In genomic region chr4:22480858-22481205, GRCm38 (mm10) we compare ENCODE assay signal across 18 mouse cellular contexts. TPM values are rescaled to one million over a fixed set of nuclear protein-coding genes. Genes with fewer than 3 reads are reported as not detected.
A peak's percentile ranks its signal among the peaks of the same experiment; 100 is the strongest.
DNase-seq lines count a peak whose midpoint lies in the region; ATAC-seq and TF ChIP-seq lines count a peak whose summit lies in the region.
"Had no signal": no experiment of that assay in that cellular context is flagged by ENCODE, and none has a peak within 500 bp of the region (broad histone marks: within the 10 kb centered on the region; RNA-seq: fewer than 3 reads in every experiment).

No protein-coding gene starts in this region.

- H3K36me3 ChIP-seq in forebrain, embryonic 16.5 days (ENCODE audit: control insufficient read depth, insufficient read depth): no peaks in the 10 kb centered on the region
- H3K36me3 ChIP-seq in midbrain, embryonic 10.5 days: peaks cover 25% of the 10 kb centered on the region
- H3K36me3 ChIP-seq in neural tube, embryonic 12.5 days: no peaks in the 10 kb centered on the region
- H3K36me3 ChIP-seq in liver, postnatal 0 days (replicated peaks; ENCODE audit: insufficient read depth, low read length): no peaks in the 10 kb centered on the region

- peak; percentile 36 for DNase-seq in embryo, embryonic 10.5 days (ENCODE audit: low spot score)
- no peak for DNase-seq in embryo, embryonic 10 days (ENCODE audit: low spot score)
- peak; percentile 18 for DNase-seq in midbrain, embryonic 10.5 days (ENCODE audit: low spot score)
- no peak for DNase-seq in urinary bladder, adult 18-20 months (ENCODE audit: low spot score in 2 of 2)
- no peak for DNase-seq in liver, postnatal 0 days
- DNase-seq in gastrocnemius, adult 8-10 months (ENCODE audit: low spot score in 2 of 2): no peak
- DNase-seq: cerebellum, adult 9-10 months; gastrocnemius, postnatal 36 days; kidney, postnatal 14 days; lung, postnatal 14 days; thymus, postnatal 14 days had no signal

- no peaks in the 10 kb centered on the region for H3K9me3 ChIP-seq in forebrain, embryonic 16.5 days (ENCODE audit: control insufficient read depth, low read length)
- H3K9me3 ChIP-seq in midbrain, embryonic 10.5 days (replicated peaks): no peaks in the 10 kb centered on the region
- H3K9me3 ChIP-seq in neural tube, embryonic 12.5 days: no peaks in the 10 kb centered on the region
- H3K9me3 ChIP-seq in liver, postnatal 0 days (ENCODE audit: low read length): no peaks in the 10 kb centered on the region

- no peak for ATAC-seq in forebrain, embryonic 16.5 days
- no peak for ATAC-seq in neural tube, embryonic 12.5 days (ENCODE audit: low FRiP score, low read depth)
- ATAC-seq in liver, postnatal 0 days: no peak
- ATAC-seq: activated CD4-positive, CD25-positive, alpha-beta regulatory T cell, adult 4 months; intestine, embryonic 16.5 days had no signal

- peak overlapping the region; percentile 41 for H3K4me3 ChIP-seq in forebrain, embryonic 16.5 days (replicated peaks; ENCODE audit: low read length)
- peak overlapping the region; percentile 99 for H3K4me3 ChIP-seq in midbrain, embryonic 10.5 days
- H3K4me3 ChIP-seq in neural tube, embryonic 12.5 days: peak overlapping the region; percentile 33
- no peak overlapping the region for H3K4me3 ChIP-seq in liver, postnatal 0 days (ENCODE audit: low read depth, low read length)

- H3K27me3 ChIP-seq in forebrain, embryonic 16.5 days (replicated peaks; ENCODE audit: control insufficient read depth, insufficient read depth, low read length): peaks cover under 1% of the 10 kb centered on the region
- H3K27me3 ChIP-seq in midbrain, embryonic 10.5 days (ENCODE audit: low read depth, poor library complexity, severe bottlenecking): peaks cover 16% of the 10 kb centered on the region; the same call in 1 of the 2 replicates
- H3K27me3 ChIP-seq in neural tube, embryonic 12.5 days (replicated peaks): no peaks in the 10 kb centered on the region
- peaks cover 78% of the 10 kb centered on the region for H3K27me3 ChIP-seq in liver, postnatal 0 days (ENCODE audit: insufficient read depth, low read length)
- H3K27me3 ChIP-seq: CH12.LX had no signal

- TF ChIP-seq EP300 in liver, postnatal 0 days (IDR thresholded peaks at IDR 0.05; ENCODE audit: low read depth): no peak

- peaks cover 34% of the 10 kb centered on the region for H3K4me1 ChIP-seq in forebrain, embryonic 16.5 days (replicated peaks; ENCODE audit: control insufficient read depth, insufficient read depth, low read length)
- H3K4me1 ChIP-seq in midbrain, embryonic 10.5 days: peaks cover 62% of the 10 kb centered on the region
- peaks cover 27% of the 10 kb centered on the region for H3K4me1 ChIP-seq in neural tube, embryonic 12.5 days
- no peaks in the 10 kb centered on the region for H3K4me1 ChIP-seq in liver, postnatal 0 days (ENCODE audit: insufficient read depth)

- H3K9ac ChIP-seq in forebrain, embryonic 16.5 days (replicated peaks; ENCODE audit: low read depth, low read length): peak overlapping the region; percentile 64
- peak overlapping the region; percentile 63 for H3K9ac ChIP-seq in neural tube, embryonic 12.5 days
- no peak overlapping the region for H3K9ac ChIP-seq in liver, postnatal 0 days (replicated peaks)
- H3K9ac ChIP-seq: liver, embryonic 14.5 days had no signal

- H3K27ac ChIP-seq in forebrain, embryonic 16.5 days (ENCODE audit: low read length): peak overlapping the region; percentile 75
- H3K27ac ChIP-seq in midbrain, embryonic 10.5 days (replicated peaks): peak overlapping the region; percentile 99
- peak overlapping the region; percentile 54 for H3K27ac ChIP-seq in neural tube, embryonic 12.5 days
- no peak overlapping the region for H3K27ac ChIP-seq in liver, postnatal 0 days (ENCODE audit: low read depth)
- H3K27ac ChIP-seq: liver, embryonic 14.5 days had no signal

- TF ChIP-seq CTCF in liver, postnatal 0 days (IDR thresholded peaks at IDR 0.05; ENCODE audit: low read depth): no peak

- 19% methylated on average over 1 of the region's 1 CpGs for WGBS in forebrain, embryonic 16.5 days
- WGBS in midbrain, embryonic 10.5 days: 3% methylated on average over 1 of the region's 1 CpGs
- 3% methylated on average over 1 of the region's 1 CpGs for WGBS in neural tube, embryonic 12.5 days
- 4% methylated on average over 1 of the region's 1 CpGs for WGBS in liver, postnatal 0 days (ENCODE audit: insufficient replicate concordance)

- H3K4me2 ChIP-seq in forebrain, embryonic 16.5 days (ENCODE audit: low read length): peak overlapping the region; percentile 56
- peak overlapping the region; percentile 72 for H3K4me2 ChIP-seq in neural tube, embryonic 12.5 days (replicated peaks)
- H3K4me2 ChIP-seq in liver, postnatal 0 days (ENCODE audit: low read depth, low read length): no peak overlapping the region

RNA-seq across cellular contexts. Expression of gene Pou3f2, which starts 7.3 kb away (rescaled TPM):
- 48.1 and 58.3 TPM in 2 replicates for polyA plus RNA-seq in forebrain, embryonic 16.5 days (2015; fragmentation: Nextera tagmentation; extraction: Ambion mirVana)
- 47.9 and 58.5 TPM in 2 replicates for polyA plus RNA-seq in midbrain, embryonic 10.5 days (2016; fragmentation: Nextera tagmentation; extraction: Ambion mirVana)
- polyA plus RNA-seq in neural tube, embryonic 12.5 days (2016; fragmentation: Nextera tagmentation; extraction: Ambion mirVana): 31.9 and 40.0 TPM in 2 replicates
- polyA plus RNA-seq in liver, postnatal 0 days (2015; fragmentation: Nextera tagmentation; extraction: Ambion mirVana): not detected in 2 replicates
- not detected for total RNA-seq in gastrocnemius, adult 8-10 months (2022)
- total RNA-seq: CH12.LX; gastrocnemius, postnatal 36 days had no signal
- polyA plus RNA-seq: intestine, embryonic 16.5 days; liver, embryonic 14.5 days; small intestine, adult 2 months had no signal

Comparison
In these comparisons a context has a peak if more than half of its experiments do, and no peak if none do; other contexts are left out.
1. DNase-seq: peak in embryo, embryonic 10.5 days (single experiment) and midbrain, embryonic 10.5 days (single experiment); none in embryo, embryonic 10 days (single experiment), urinary bladder, adult 18-20 months (0 of 2), liver, postnatal 0 days (single experiment) and gastrocnemius, adult 8-10 months (0 of 2).
2. RNA of gene Pou3f2, which starts 7.3 kb away (polyA plus RNA-seq): 48.1 to 58.3 TPM in forebrain, embryonic 16.5 days, 47.9 to 58.5 TPM in midbrain, embryonic 10.5 days and 31.9 to 40.0 TPM in neural tube, embryonic 12.5 days; not detected in liver, postnatal 0 days; every median in the first group is over 10 times any median in the second.